ENCODE assay signal across 27 mouse cellular contexts in genomic region chr9:40876164-40876563, GRCm38 (mm10). TPM values are rescaled to one million over a fixed set of nuclear protein-coding genes. Genes with fewer than 3 reads are reported as not detected.
DNase-seq lines count a peak whose midpoint lies in the region; ATAC-seq and TF ChIP-seq lines count a peak whose summit lies in the region.
"Had no signal": no experiment of that assay in that cellular context is flagged by ENCODE, and none has a peak within 500 bp of the region (broad histone marks: within the 10 kb centered on the region; RNA-seq: fewer than 3 reads in every experiment).

No protein-coding gene starts in this region.

- DNase-seq in forebrain, embryonic 10.5 days (ENCODE audit: extremely low spot score, low spot score) = peak; percentile 50
- DNase-seq in midbrain, embryonic 11.5 days (ENCODE audit: low spot score, missing footprints) = peak; percentile 94
- no peak for DNase-seq in midbrain, postnatal 0 days (ENCODE audit: low spot score)
- peak; percentile 44 for DNase-seq in brain, embryonic 14.5 days (ENCODE audit: low read depth)
- peak; percentile 51 for DNase-seq in midbrain, embryonic 14.5 days
- no peak for DNase-seq in heart, postnatal 14 days
- DNase-seq in gastrocnemius, postnatal 10 days = no peak
- DNase-seq: adrenal gland, adult 2 months; B cell, adult 2 months; kidney, adult 9 months; kidney, postnatal 25 days; liver, postnatal 0 days; lung, postnatal 10 days; retina, postnatal 1 day; thymus, postnatal 25 days had no signal

- no peak overlapping the region for H3K4me3 ChIP-seq in forebrain, embryonic 10.5 days
- H3K4me3 ChIP-seq in forebrain, embryonic 13.5 days = no peak overlapping the region
- no peak overlapping the region for H3K4me3 ChIP-seq in midbrain, embryonic 11.5 days (ENCODE audit: low read depth, low read length)
- no peak overlapping the region for H3K4me3 ChIP-seq in midbrain, postnatal 0 days (ENCODE audit: low read depth, low read length)
- no peak overlapping the region for H3K4me3 ChIP-seq in midbrain, embryonic 14.5 days (replicated peaks; ENCODE audit: low read depth, low read length)
- H3K4me3 ChIP-seq: embryonic facial prominence, embryonic 12.5 days; erythroblast, embryonic 14.5 days; hindbrain, embryonic 13.5 days; megakaryocyte, embryonic 14.5 days; myocyte had no signal

- no peak overlapping the region for H3K4me2 ChIP-seq in forebrain, embryonic 13.5 days
- H3K4me2 ChIP-seq in midbrain, embryonic 11.5 days = no peak overlapping the region
- H3K4me2 ChIP-seq in midbrain, postnatal 0 days (ENCODE audit: low read depth, low read length, poor library complexity, severe bottlenecking) = no peak overlapping the region
- H3K4me2 ChIP-seq in midbrain, embryonic 14.5 days (ENCODE audit: low read length) = no peak overlapping the region
- H3K4me2 ChIP-seq: embryonic facial prominence, embryonic 12.5 days; hindbrain, embryonic 13.5 days had no signal

- no peak overlapping the region for H3K27ac ChIP-seq in forebrain, embryonic 10.5 days
- H3K27ac ChIP-seq in forebrain, embryonic 13.5 days = no peak overlapping the region
- no peak overlapping the region for H3K27ac ChIP-seq in midbrain, embryonic 11.5 days (ENCODE audit: low read depth, low read length)
- H3K27ac ChIP-seq in midbrain, postnatal 0 days (ENCODE audit: low read depth, low read length) = no peak overlapping the region
- no peak overlapping the region for H3K27ac ChIP-seq in midbrain, embryonic 14.5 days (replicated peaks; ENCODE audit: low read depth, low read length)
- H3K27ac ChIP-seq: embryonic facial prominence, embryonic 12.5 days; hindbrain, embryonic 13.5 days; stomach, postnatal 0 days had no signal

- no peaks in the 10 kb centered on the region for H3K9me3 ChIP-seq in forebrain, embryonic 10.5 days
- H3K9me3 ChIP-seq in forebrain, embryonic 13.5 days (replicated peaks) = no peaks in the 10 kb centered on the region
- H3K9me3 ChIP-seq in midbrain, embryonic 11.5 days (ENCODE audit: control insufficient read depth, low read length) = no peaks in the 10 kb centered on the region
- H3K9me3 ChIP-seq in midbrain, postnatal 0 days (ENCODE audit: low read length) = no peaks in the 10 kb centered on the region
- no peaks in the 10 kb centered on the region for H3K9me3 ChIP-seq in midbrain, embryonic 14.5 days (ENCODE audit: control insufficient read depth, low read length)
- H3K9me3 ChIP-seq: embryonic facial prominence, embryonic 12.5 days; hindbrain, embryonic 13.5 days had no signal

- under 1% methylated on average over 29 of the region's 29 CpGs for WGBS in forebrain, embryonic 10.5 days
- under 1% methylated on average over 29 of the region's 29 CpGs for WGBS in forebrain, embryonic 13.5 days
- WGBS in midbrain, embryonic 11.5 days = 1% methylated on average over 29 of the region's 29 CpGs
- 1% methylated on average over 29 of the region's 29 CpGs for WGBS in midbrain, postnatal 0 days
- under 1% methylated on average over 29 of the region's 29 CpGs for WGBS in midbrain, embryonic 14.5 days

- TF ChIP-seq POLR2A in brain, embryonic 14.5 days (IDR thresholded peaks at IDR 0.05; ENCODE audit: borderline replicate concordance, extremely low read depth, insufficient read depth, insufficient read length, poor library complexity, severe bottlenecking) = no peak

- peaks cover 38% of the 10 kb centered on the region for H3K4me1 ChIP-seq in forebrain, embryonic 10.5 days
- H3K4me1 ChIP-seq in forebrain, embryonic 13.5 days = peaks cover 21% of the 10 kb centered on the region
- H3K4me1 ChIP-seq in midbrain, embryonic 11.5 days (ENCODE audit: control insufficient read depth, insufficient read depth, low read length) = peaks cover 8% of the 10 kb centered on the region; the same call in 1 of the 2 replicates
- peaks cover 3% of the 10 kb centered on the region; the same call in 1 of the 2 replicates for H3K4me1 ChIP-seq in midbrain, postnatal 0 days (ENCODE audit: insufficient read depth, low read length)
- 0 out of 2 replicates have a peak, but pooled peaks cover 10% of the 10 kb centered on the region for H3K4me1 ChIP-seq in midbrain, embryonic 14.5 days (ENCODE audit: control insufficient read depth, insufficient read depth, low read length)

- no peaks in the 10 kb centered on the region for H3K36me3 ChIP-seq in forebrain, embryonic 10.5 days (replicated peaks)
- no peaks in the 10 kb centered on the region for H3K36me3 ChIP-seq in forebrain, embryonic 13.5 days (ENCODE audit: poor library complexity, severe bottlenecking)
- no peaks in the 10 kb centered on the region for H3K36me3 ChIP-seq in midbrain, embryonic 11.5 days (ENCODE audit: control insufficient read depth, insufficient read depth, low read length)
- no peaks in the 10 kb centered on the region for H3K36me3 ChIP-seq in midbrain, postnatal 0 days (ENCODE audit: insufficient read depth, low read length)
- H3K36me3 ChIP-seq in midbrain, embryonic 14.5 days (ENCODE audit: control insufficient read depth, insufficient read depth, low read length) = no peaks in the 10 kb centered on the region
- H3K36me3 ChIP-seq: embryonic facial prominence, embryonic 12.5 days; hindbrain, embryonic 13.5 days had no signal

- peaks cover 100% of the 10 kb centered on the region for H3K27me3 ChIP-seq in forebrain, embryonic 10.5 days (ENCODE audit: poor library complexity, severe bottlenecking)
- H3K27me3 ChIP-seq in forebrain, embryonic 13.5 days = peaks cover 98% of the 10 kb centered on the region
- peaks cover 98% of the 10 kb centered on the region for H3K27me3 ChIP-seq in midbrain, embryonic 11.5 days (ENCODE audit: control insufficient read depth, insufficient read depth, low read length)
- H3K27me3 ChIP-seq in midbrain, postnatal 0 days (ENCODE audit: insufficient read depth, low read length) = peaks cover 48% of the 10 kb centered on the region
- H3K27me3 ChIP-seq in midbrain, embryonic 14.5 days (ENCODE audit: control insufficient read depth, insufficient read depth, low read length) = peaks cover 94% of the 10 kb centered on the region

- TF ChIP-seq CTCF in midbrain, postnatal 0 days (IDR thresholded peaks at IDR 0.05) = no peak
- no peak for TF ChIP-seq CTCF in brain, embryonic 14.5 days (IDR thresholded peaks at IDR 0.05; ENCODE audit: borderline replicate concordance, extremely low read depth, insufficient read depth, insufficient read length)

- H3K9ac ChIP-seq in forebrain, embryonic 13.5 days = no peak overlapping the region
- H3K9ac ChIP-seq in midbrain, embryonic 11.5 days (ENCODE audit: low read length) = no peak overlapping the region
- no peak overlapping the region for H3K9ac ChIP-seq in midbrain, postnatal 0 days (replicated peaks; ENCODE audit: low read length, poor library complexity, severe bottlenecking)
- H3K9ac ChIP-seq in midbrain, embryonic 14.5 days (replicated peaks; ENCODE audit: low read length) = no peak overlapping the region
- H3K9ac ChIP-seq: embryonic facial prominence, embryonic 12.5 days; hindbrain, embryonic 13.5 days; liver, postnatal 0 days had no signal

- no peak for ATAC-seq in forebrain, embryonic 13.5 days
- ATAC-seq in midbrain, embryonic 11.5 days (ENCODE audit: low FRiP score) = no peak
- ATAC-seq in midbrain, postnatal 0 days (ENCODE audit: low FRiP score) = no peak
- no peak for ATAC-seq in midbrain, embryonic 14.5 days (ENCODE audit: low FRiP score, low TSS enrichment)
- ATAC-seq: inflammation-experienced regulatory T-cells, adult 6 months; liver, postnatal 0 days had no signal

- intact Hi-C loops in heart, postnatal 14 days (cut with DNase I) = no loop called here

RNA-seq across cellular contexts. Expression of gene Bsx, which starts 2.2 kb away (rescaled TPM):
- polyA plus RNA-seq in forebrain, embryonic 10.5 days (2016; fragmentation: Nextera tagmentation; extraction: Ambion mirVana) = 0.10 and 0.27 TPM in 2 replicates
- 0.69 and 1.6 TPM in 2 replicates for polyA plus RNA-seq in forebrain, embryonic 13.5 days (2015; fragmentation: Nextera tagmentation; extraction: Ambion mirVana)
- polyA plus RNA-seq in midbrain, embryonic 11.5 days (2014; fragmentation: Nextera tagmentation; extraction: Ambion mirVana) = 0.22 and 0.50 TPM in 2 replicates
- 0.24 TPM in 1 of 2 replicates, not detected in the other for total RNA-seq in midbrain, postnatal 0 days (2014; rRNA removed)
- 1.5 and 2.8 TPM in 2 replicates for polyA plus RNA-seq in midbrain, postnatal 0 days (2015; fragmentation: Nextera tagmentation; extraction: Ambion mirVana)
- 1.5 and 2.5 TPM in 2 replicates for polyA plus RNA-seq in brain, embryonic 14.5 days (2012; rRNA removed)
- 0.09 TPM in 1 of 2 replicates, not detected in the other for polyA plus RNA-seq in midbrain, embryonic 14.5 days (2014; fragmentation: Nextera tagmentation; extraction: Ambion mirVana)
- not detected for total RNA-seq in heart, postnatal 14 days (2021)
- not detected for total RNA-seq in gastrocnemius, postnatal 10 days (2021)
- total RNA-seq: adrenal gland, adult 2 months; gastrocnemius, postnatal 4 days; left cerebral cortex, adult 18-20 months; liver, adult 2 months had no signal
- polyA plus RNA-seq: embryonic facial prominence, embryonic 12.5 days; erythroblast, embryonic 14.5 days; heart, postnatal 0 days; hindbrain, embryonic 13.5 days; inflammation-experienced regulatory T-cells, adult 6 months; liver, adult 2 months; liver, postnatal 0 days; myocyte; stomach, postnatal 0 days had no signal

Comparison
In these comparisons a context has a peak if more than half of its experiments do, and no peak if none do; other contexts are left out.
1. DNase-seq: peak in forebrain, embryonic 10.5 days (single experiment), midbrain, embryonic 11.5 days (single experiment), brain, embryonic 14.5 days (single experiment) and midbrain, embryonic 14.5 days (single experiment); none in midbrain, postnatal 0 days (single experiment), heart, postnatal 14 days (0 of 2) and gastrocnemius, postnatal 10 days (single experiment).